Mouse (Mus musculus) spleen, adult 2 months (tissue): ENCODE results near the gene Pfkfb4.
A peak's percentile ranks its signal among the peaks of the same experiment; 100 is the strongest.

Source experiments
- CTCF ChIP-seq: fragments of 200-500 bp; IDR thresholded peaks from 2 replicates; pipeline ENCODE4 v1.5.1; 2011; ENCODE audit warnings: mild to moderate bottlenecking, inconsistent platforms; ENCODE audit not compliant: insufficient read depth, insufficient read length, insufficient replicate concordance; ENCODE audit errors: extremely low read depth
- POLR2A ChIP-seq: fragments of 200-500 bp; IDR thresholded peaks from 2 replicates; pipeline ENCODE4 v1.6.1; 2011; ENCODE audit warnings: low read depth, low read length, inconsistent platforms

- TF ChIP-seq POLR2A, result no peak
- peak; percentile 89; the same call in 1 of the 2 replicates for TF ChIP-seq CTCF
Measured at GRCm38 (mm10) chr9:109000726-109001125, 9.1 kb downstream of the Pfkfb4 start.
